Mouse (Mus musculus): ENCODE data around the gene Hist1h2ab. TPM values are rescaled to one million over a fixed set of nuclear protein-coding genes. Genes with fewer than 3 reads are reported as not detected.

The Hist1h2ab gene
- total RNA-seq, 2 experiments from 2014 or later, result 457 to 545 TPM

DNA sequence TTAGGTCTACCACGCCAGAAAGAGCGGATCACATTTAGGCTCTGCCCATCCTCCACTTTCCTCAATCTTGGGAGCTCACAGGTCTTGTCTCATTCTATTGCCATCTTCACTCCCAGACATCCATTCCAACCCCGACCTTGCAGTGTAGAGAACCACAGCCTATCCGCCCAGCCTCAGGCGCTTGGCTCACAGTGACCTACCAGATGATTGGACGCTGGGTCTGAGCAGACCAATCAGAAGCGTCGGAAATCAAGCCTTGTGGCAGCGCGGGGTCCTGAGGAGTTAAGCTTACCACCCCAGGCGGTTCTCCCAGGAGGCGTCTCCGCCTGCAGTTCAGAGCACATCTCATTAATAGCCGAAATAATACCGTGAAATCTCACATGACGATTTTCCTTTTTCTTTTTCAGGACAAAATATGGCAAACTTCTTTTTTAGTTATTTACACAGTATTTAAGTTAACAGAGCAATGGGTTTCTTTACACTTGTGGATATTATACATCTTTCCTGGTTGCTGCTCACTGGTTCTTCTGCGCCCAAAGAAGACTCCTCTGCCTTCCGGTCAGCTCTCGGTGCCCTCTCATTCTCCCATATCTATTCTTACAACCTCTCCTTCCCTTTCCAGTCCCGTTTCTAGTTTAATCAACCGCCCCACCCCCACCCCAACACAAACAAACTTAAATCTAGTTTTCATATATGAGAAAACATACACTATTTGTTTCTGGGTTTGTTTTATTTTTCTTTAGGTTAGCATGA, 21.8 kb downstream of the Hist1h2ab start:
- DNase-seq (ENCODE audit: low spot score in 2 of 2), result no peak

DNA sequence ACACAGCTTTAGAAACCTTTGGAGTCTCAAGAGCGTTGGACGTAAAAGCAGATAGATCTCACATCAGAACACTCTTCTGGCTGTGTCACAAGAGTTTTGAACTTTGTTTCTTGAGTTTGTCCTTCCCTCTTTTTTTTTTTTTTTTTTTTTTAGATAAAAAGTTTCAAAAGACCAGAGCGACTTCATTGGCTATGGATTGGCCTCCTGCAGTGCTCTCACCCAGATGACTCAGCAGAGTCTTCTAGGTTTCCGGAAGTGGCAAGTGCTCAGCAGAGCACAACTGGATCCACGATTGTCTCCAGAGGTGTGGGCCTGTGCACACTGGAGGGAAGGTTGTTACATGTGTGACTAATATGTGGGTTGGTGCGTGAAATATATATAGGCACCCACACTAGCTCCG, 27.4 kb downstream of the Hist1h2ab start:
- DNase-seq (ENCODE audit: low spot score in 2 of 2), result no peak

DNA sequence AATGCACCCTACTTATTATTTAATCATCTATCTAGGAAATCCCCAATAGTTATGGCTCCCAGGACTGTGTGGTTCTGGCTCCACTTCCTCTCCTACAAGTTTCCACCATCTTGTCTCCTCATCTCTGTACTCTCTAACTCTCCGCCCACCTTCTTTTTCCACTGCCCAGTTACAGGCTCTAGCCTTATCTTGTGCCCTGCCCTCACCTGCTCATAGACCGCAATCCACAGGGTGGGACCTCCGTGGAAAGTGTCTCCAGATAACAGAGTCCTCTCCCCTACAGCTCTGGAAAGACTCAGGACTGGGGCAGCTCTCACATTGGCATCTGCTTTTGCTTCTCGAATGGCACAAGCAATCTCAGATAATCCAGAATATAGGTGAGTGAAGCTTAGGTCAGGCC, 28.1 kb downstream of the Hist1h2ab start:
- no peak for DNase-seq (ENCODE audit: low spot score in 2 of 2)

DNA sequence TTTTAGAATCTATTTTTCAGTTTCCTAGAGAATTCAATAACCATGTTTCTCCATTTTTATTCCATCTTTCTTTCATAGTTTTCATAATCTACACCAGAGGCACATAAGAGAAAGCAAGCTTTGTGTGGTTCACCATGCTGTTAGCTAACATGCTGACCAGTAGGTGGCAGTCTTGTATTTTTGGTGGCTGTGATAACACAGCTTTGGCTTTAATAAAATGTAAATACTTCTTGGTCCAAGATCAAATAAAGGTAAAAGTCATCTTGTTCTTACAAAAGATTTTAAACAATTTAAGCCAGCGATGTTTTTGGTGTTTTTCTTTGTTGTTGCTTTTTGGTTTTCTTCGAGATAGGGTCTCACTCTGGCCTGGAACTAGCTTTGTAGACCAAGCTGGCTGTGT, 41.6 kb downstream of the Hist1h2ab start:
- DNase-seq (ENCODE audit: low spot score in 2 of 2), result peak in 1 of 2 experiments; percentile 16

DNA sequence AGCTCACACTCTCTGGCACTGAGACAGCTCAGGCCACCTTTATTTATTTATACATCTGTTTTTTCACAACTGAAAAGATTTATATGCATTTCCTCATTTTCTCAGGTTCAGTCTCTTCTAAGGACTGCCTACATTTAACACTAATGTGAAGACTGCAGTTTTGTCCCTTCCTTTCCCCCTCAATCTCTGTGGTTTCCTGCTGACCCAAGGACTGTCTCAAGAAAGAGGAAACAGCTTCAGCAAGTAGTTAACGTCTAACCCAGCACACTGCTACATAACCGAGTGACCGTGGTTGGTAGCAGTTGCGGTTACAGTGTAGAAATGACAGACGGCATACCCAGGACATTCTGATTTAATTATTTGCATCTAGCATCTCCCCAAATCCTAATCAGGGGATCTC, 48.5 kb downstream of the Hist1h2ab start:
- DNase-seq (ENCODE audit: low spot score in 2 of 2), result no peak

Small RNAs within 50 kb of the gene (microRNA-seq; reads per million reads assigned to microRNA genes)
- gene Gm44314 (not detected), gene Gm44484 (not detected)

Other genes with a start within 250 kb of the Hist1h2ab start
- 1,000 to 10,000 TPM; 1,239 to 1,302 TPM for gene Hist1h4h, start 220.1 kb upstream of the Hist1h2ab start, total RNA-seq (2021)
- 100 to 1,000 TPM; 512 to 538 TPM for gene Hist1h2af, start 217.2 kb upstream of the Hist1h2ab start, total RNA-seq (2021)
- 100 to 1,000 TPM; 144 to 196 TPM for gene Hist1h3g, start 215.7 kb upstream of the Hist1h2ab start, total RNA-seq (2021)
- 10 to 100 TPM; 29.4 to 38.7 TPM for gene Hist1h2bh, start 207.7 kb upstream of the Hist1h2ab start, total RNA-seq (2021)
- gene Hist1h3f, start 207.1 kb upstream of the Hist1h2ab start, total RNA-seq (2021), result 100 to 1,000 TPM; 150 to 177 TPM
- gene Hist1h4f, start 199.5 kb upstream of the Hist1h2ab start, total RNA-seq (2021), result 100 to 1,000 TPM; 899 to 983 TPM
- 10 to 100 TPM; 48.3 to 57.6 TPM for gene Hist1h1d, start 197.9 kb upstream of the Hist1h2ab start, total RNA-seq (2021)
- 100 to 1,000 TPM; 399 to 448 TPM for gene Hist1h3e, start 188.8 kb upstream of the Hist1h2ab start, total RNA-seq (2021)
- 10 to 100 TPM; 79.7 to 95.7 TPM for gene Hist1h2ae, start 179.9 kb upstream of the Hist1h2ab start, total RNA-seq (2021)
- gene Hist1h2bg, start 179.7 kb upstream of the Hist1h2ab start, total RNA-seq (2021), result 100 to 1,000 TPM; 627 to 705 TPM
- gene Hist1h2bf, start 176.9 kb upstream of the Hist1h2ab start, total RNA-seq (2021), result 100 to 1,000 TPM; 297 to 360 TPM
- gene Hist1h2ad, start 176.7 kb upstream of the Hist1h2ab start, total RNA-seq (2021), result 10 to 100 TPM; 63.5 to 64.6 TPM
- 10 to 100 TPM; 64.3 to 80.4 TPM for gene Hist1h3d, start 175.4 kb upstream of the Hist1h2ab start, total RNA-seq (2021)
- gene Hist1h4d, start 169.5 kb upstream of the Hist1h2ab start, total RNA-seq (2021), result 100 to 1,000 TPM; 413 to 478 TPM
- gene Hist1h2be, start 130.0 kb upstream of the Hist1h2ab start, total RNA-seq (2021), result 10 to 100 TPM; 40.6 to 48.5 TPM
- 100 to 1,000 TPM; 327 to 388 TPM for gene Hist1h1e, start 128.6 kb upstream of the Hist1h2ab start, total RNA-seq (2021)
- 10 to 100 TPM; 13.0 to 15.5 TPM for gene Hist1h2ac, start 67.2 kb upstream of the Hist1h2ab start, total RNA-seq (2021)
- 10 to 100 TPM; 92.5 to 95.2 TPM for gene Hist1h2bc, start 66.9 kb upstream of the Hist1h2ab start, total RNA-seq (2021)
- gene Hist1h1t, start 55.3 kb upstream of the Hist1h2ab start, total RNA-seq (2021), result 1 to 10 TPM; 1.8 to 2.2 TPM
- 100 to 1,000 TPM; 220 to 275 TPM for gene Hist1h4c, start 52.7 kb upstream of the Hist1h2ab start, total RNA-seq (2021)
- gene Hfe, start 40.3 kb upstream of the Hist1h2ab start, total RNA-seq (2021), result 10 to 100 TPM; 24.4 to 26.7 TPM
- 100 to 1,000 TPM; 583 to 655 TPM for gene Hist1h1c, start 12.3 kb upstream of the Hist1h2ab start, total RNA-seq (2021)
- gene Hist1h3c, start 5.5 kb upstream of the Hist1h2ab start, total RNA-seq (2021), result 100 to 1,000 TPM; 224 to 252 TPM
- 100 to 1,000 TPM; 268 to 325 TPM for gene Hist1h2bb, start 4.4 kb upstream of the Hist1h2ab start, total RNA-seq (2021)
- 100 to 1,000 TPM; 526 to 670 TPM for gene Hist1h3b, start 1.1 kb downstream of the Hist1h2ab start, total RNA-seq (2021)
- 100 to 1,000 TPM; 436 to 510 TPM for gene Hist1h4b, start 5.9 kb downstream of the Hist1h2ab start, total RNA-seq (2021)
- gene Hist1h4a, start 10.1 kb downstream of the Hist1h2ab start, total RNA-seq (2021), result 100 to 1,000 TPM; 348 to 415 TPM
- 100 to 1,000 TPM; 459 to 527 TPM for gene Hist1h3a, start 11.3 kb downstream of the Hist1h2ab start, total RNA-seq (2021)
- 100 to 1,000 TPM; 405 to 481 TPM for gene Hist1h1a, start 12.5 kb downstream of the Hist1h2ab start, total RNA-seq (2021)
- gene Trim38, start 18.8 kb downstream of the Hist1h2ab start, total RNA-seq (2021), result under 1 TPM in 1 of 2 experiments, not detected in 1; 0.20 TPM
- 10 to 100 TPM in 1 of 2 experiments, under 1 TPM in 1; 0.53 to 10.9 TPM for gene Slc17a2, start 55.9 kb downstream of the Hist1h2ab start, total RNA-seq (2021)
- 1 to 10 TPM; 3.3 to 4.8 TPM for gene Slc17a3, start 88.3 kb downstream of the Hist1h2ab start, total RNA-seq (2021)
- gene Slc17a1, start 116.6 kb downstream of the Hist1h2ab start, total RNA-seq (2021), result 1 to 10 TPM in 1 of 2 experiments, under 1 TPM in 1; 0.37 to 5.1 TPM
- 1 to 10 TPM; 1.4 to 1.8 TPM for gene Slc17a4, start 163.9 kb downstream of the Hist1h2ab start, total RNA-seq (2021)
- gene Hist1h2ba, start 183.0 kb downstream of the Hist1h2ab start, total RNA-seq (2021), result not detected
- not detected for gene Hist1h2aa, start 183.3 kb downstream of the Hist1h2ab start, total RNA-seq (2021)
- 1 to 10 TPM; 1.2 to 3.0 TPM for gene Scgn, start 240.1 kb downstream of the Hist1h2ab start, total RNA-seq (2021)